Mouse (Mus musculus) liver, embryonic 13.5 days (tissue): ENCODE data around the gene Ptpra. TPM values are rescaled to one million over a fixed set of nuclear protein-coding genes. Genes with fewer than 3 reads are reported as not detected.
A peak's percentile ranks its signal among the peaks of the same experiment; 100 is the strongest.

Experiments used
- ATAC-seq: fragments of 200-750 bp; cut with Nextera tagmentation; 2 replicates; pipeline ENCODE4 v1.8.0; 2017; ENCODE audit warnings: low read depth, mild to moderate bottlenecking, moderate number of reproducible peaks, moderate library complexity
- DNase-seq: peaks from one replicate; pipeline ENCODE4 v3.0.0; 2022
- H3K27ac ChIP-seq: fragments of 300-500 bp; sonication (generic); 2 replicates; pipeline ENCODE4 v1.5.1; 2015; ENCODE audit warnings: moderate library complexity, mild to moderate bottlenecking, inconsistent platforms
- H3K27me3 ChIP-seq: fragments of 300-500 bp; sonication (generic); 2 replicates; pipeline ENCODE4 v1.6.1; 2015; ENCODE audit warnings: mild to moderate bottlenecking, inconsistent platforms
- H3K36me3 ChIP-seq: fragments of 300-500 bp; sonication (generic); 2 replicates; pipeline ENCODE4 v1.6.1; 2015; ENCODE audit warnings: mild to moderate bottlenecking, inconsistent platforms
- H3K4me1 ChIP-seq: fragments of 300-500 bp; sonication (generic); replicated peaks from 2 replicates; pipeline ENCODE4 v1.6.1; 2015; ENCODE audit warnings: inconsistent platforms
- H3K4me2 ChIP-seq: fragments of 300-500 bp; sonication (generic); 2 replicates; pipeline ENCODE4 v1.6.1; 2015; ENCODE audit warnings: inconsistent platforms, mild to moderate bottlenecking, moderate library complexity
- H3K4me3 ChIP-seq: fragments of 300-500 bp; sonication (generic); replicated peaks from 2 replicates; pipeline ENCODE4 v1.5.1; 2015; ENCODE audit warnings: mild to moderate bottlenecking, inconsistent platforms
- H3K9ac ChIP-seq: fragments of 300-500 bp; sonication (generic); 2 replicates; pipeline ENCODE4 v1.6.1; 2015; ENCODE audit warnings: mild to moderate bottlenecking, inconsistent platforms
- H3K9me3 ChIP-seq: fragments of 300-500 bp; sonication (generic); replicated peaks from 2 replicates; pipeline ENCODE4 v1.6.1; 2016; ENCODE audit warnings: inconsistent platforms
- WGBS: fragments of 180-500 bp; shearing (Covaris S2); methylation state at CpG from one replicate; pipeline ENCODE4 v1.1.7; 2015; ENCODE audit not compliant: insufficient replicate concordance; 5-methylcytosine and 5-hydroxymethylcytosine counted together
- polyA plus RNA-seq: library from polyadenylated mRNA; unstranded; fragments of >200 nt; fragmentation: Nextera tagmentation; extraction: Ambion mirVana; gene quantifications from 2 replicates; pipeline ENCODE4 v1.2.1, GENCODE M21; 2015

Gene Ptpra
- polyA plus RNA-seq, 1 experiment from 2014 or later: 29.9 TPM

DNA sequence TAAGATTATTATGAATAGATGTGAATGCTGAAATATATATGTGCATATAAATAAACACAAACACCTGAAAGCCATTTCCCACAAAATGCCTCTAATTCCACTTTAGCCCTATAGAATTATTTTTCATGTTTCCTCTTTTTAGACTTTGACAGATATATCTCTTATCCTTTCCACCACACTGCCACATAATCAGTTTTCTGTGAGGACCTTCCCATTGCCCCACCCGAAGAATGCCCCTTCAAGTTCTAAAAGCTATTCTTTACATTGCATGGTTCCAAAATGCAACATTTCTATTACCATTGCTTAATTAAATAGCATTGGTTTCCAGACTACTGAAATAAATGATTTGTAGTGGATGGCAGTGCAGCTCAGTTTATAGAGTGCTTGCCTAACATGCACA lies 16.4 kb downstream of the Ptpra start:
- no peak for ATAC-seq
- Histone ChIP-seq H3K4me1 (peaks cover 66% of the 10 kb centered on the region), H3K27me3 (no peaks in the 10 kb centered on the region), H3K9me3 (no peaks in the 10 kb centered on the region), H3K4me3 (no peak overlapping the region), H3K27ac (no peak overlapping the region), H3K36me3 (peaks cover 5% of the 10 kb centered on the region), H3K9ac (no peak overlapping the region), H3K4me2 (peak overlapping the region; percentile 25; the same call in 1 of the 2 replicates)
- no peak for DNase-seq
- WGBS: 20% methylated on average over 1 of the region's 1 CpGs

DNA sequence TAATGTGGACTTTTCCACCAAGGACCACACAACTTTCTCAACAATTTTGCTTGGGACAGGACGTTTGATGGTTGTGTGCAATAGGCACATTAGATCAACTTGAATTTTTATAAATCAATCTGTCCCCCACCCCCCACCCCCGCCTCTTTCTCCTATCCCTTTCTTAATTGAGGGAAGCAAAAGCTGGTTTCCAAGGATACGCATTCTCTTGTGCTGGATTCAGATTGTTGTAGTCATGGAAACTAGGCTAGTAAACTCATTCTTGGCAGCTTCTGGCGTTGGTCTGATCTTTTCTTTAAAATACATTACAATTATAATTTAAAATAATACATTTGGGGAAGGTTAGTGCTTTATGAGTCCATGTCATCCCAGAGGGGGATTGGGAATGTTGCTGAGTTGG lies 19.3 kb downstream of the Ptpra start:
- peaks cover 69% of the 10 kb centered on the region for H3K4me1 ChIP-seq
- no peaks in the 10 kb centered on the region for H3K9me3 ChIP-seq
- H3K36me3 ChIP-seq: no peaks in the 10 kb centered on the region
- no peak overlapping the region for H3K4me2 ChIP-seq
- ATAC-seq (no peak), DNase-seq (no peak)
- 74% methylated on average over 4 of the region's 4 CpGs for WGBS
- no peak overlapping the region for H3K27ac ChIP-seq
- H3K4me3 ChIP-seq: no peak overlapping the region
- H3K9ac ChIP-seq: no peak overlapping the region
- H3K27me3 ChIP-seq: no peaks in the 10 kb centered on the region

DNA sequence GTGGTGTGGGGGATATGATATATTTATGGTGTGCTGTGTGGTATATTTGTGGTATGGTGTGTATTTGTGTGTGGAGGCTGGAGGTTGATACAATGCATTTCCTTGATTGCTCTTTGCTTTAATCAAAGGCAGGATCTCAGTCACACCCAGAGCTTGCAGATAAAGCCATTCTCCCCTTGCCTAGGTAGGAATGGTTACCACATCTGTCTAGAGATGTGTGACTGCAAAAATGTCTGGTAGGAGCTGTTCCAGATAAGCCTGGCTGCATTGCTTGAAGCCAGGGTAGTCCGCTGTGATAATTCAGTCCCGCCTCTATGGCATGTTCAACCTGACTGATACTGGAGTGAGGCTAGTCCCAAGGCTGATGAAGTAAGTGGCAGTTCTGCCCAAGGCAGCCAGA lies 19.9 kb downstream of the Ptpra start:
- Histone ChIP-seq H3K4me3 (no peak overlapping the region), H3K4me1 (peaks cover 69% of the 10 kb centered on the region), H3K9me3 (no peaks in the 10 kb centered on the region), H3K9ac (0 out of 2 replicates have a peak overlapping the region, but pooled peaks have one; percentile 2), H3K27ac (peak overlapping the region; percentile 37; the same call in 1 of the 2 replicates), H3K36me3 (no peaks in the 10 kb centered on the region), H3K4me2 (peak overlapping the region; percentile 21; the same call in 1 of the 2 replicates), H3K27me3 (no peaks in the 10 kb centered on the region)
- DNase-seq: peak; percentile 68
- WGBS: 8% methylated on average over 2 of the region's 2 CpGs
- peak; percentile 99 for ATAC-seq

DNA sequence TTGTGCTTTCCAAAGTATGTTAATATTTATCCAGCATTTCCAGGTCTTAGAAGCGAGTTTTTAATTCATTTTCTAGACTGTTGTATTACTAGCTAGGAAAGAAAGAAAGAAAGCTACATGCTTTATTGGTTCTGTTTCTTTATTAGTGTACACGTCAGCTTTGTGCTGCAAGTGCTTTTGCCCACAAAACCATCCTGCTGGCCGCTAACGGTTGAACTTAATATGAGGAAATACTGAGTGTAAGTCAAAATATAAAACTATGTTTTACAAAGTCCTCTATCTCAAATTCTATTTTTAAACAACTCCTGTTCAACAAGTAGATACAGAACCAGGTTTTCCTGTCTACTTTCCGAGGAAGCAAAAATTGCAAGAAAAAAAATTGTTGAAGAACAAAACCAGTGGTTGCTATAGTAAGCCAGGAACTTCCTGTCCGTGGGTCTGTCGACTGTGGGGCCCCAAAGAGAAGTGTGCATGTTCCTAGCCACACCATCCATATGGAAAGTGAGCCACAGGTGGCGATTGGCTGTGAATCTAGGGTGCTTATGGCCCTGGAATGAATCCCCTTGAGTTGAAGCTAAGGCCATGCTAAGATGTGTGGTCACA lies 22.9 kb downstream of the Ptpra start:
- ATAC-seq: no peak
- no peak overlapping the region for H3K4me2 ChIP-seq
- WGBS: 27% methylated on average over 8 of the region's 8 CpGs

DNA sequence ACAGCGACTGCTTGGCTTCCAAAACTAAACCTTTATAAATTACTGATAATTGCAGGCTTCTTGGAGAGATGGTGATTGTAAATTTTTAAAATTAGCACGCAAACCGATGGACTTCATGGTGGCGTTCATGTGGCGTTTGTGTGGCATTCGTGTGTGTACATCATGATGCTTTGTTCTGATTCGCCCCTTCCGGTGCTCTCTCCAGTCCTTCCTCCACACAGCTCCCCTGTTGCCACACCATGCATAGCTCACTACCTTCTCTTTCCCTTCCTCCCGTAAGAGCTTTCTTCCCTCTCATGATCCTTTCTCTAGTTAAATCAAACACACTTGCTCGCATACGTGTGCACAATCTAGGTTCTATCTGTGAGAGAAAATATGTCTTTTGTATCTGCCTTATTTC lies 25.7 kb downstream of the Ptpra start:
- Histone ChIP-seq H3K4me3 (no peak overlapping the region), H3K9me3 (no peaks in the 10 kb centered on the region), H3K36me3 (0 out of 2 replicates have a peak, but pooled peaks cover 7% of the 10 kb centered on the region), H3K27ac (no peak overlapping the region), H3K9ac (no peak overlapping the region), H3K4me1 (peaks cover 31% of the 10 kb centered on the region), H3K4me2 (no peak overlapping the region), H3K27me3 (no peaks in the 10 kb centered on the region)
- ATAC-seq: no peak
- WGBS: 82% methylated on average over 11 of the region's 11 CpGs
- DNase-seq: no peak

More for the DNA sequence above, 22.9 kb downstream of the Ptpra start:
- Histone ChIP-seq H3K9me3 (no peaks in the 10 kb centered on the region), H3K27me3 (no peaks in the 10 kb centered on the region), H3K4me3 (no peak overlapping the region), H3K27ac (no peak overlapping the region), H3K9ac (no peak overlapping the region), H3K36me3 (0 out of 2 replicates have a peak, but pooled peaks cover 5% of the 10 kb centered on the region), H3K4me1 (peaks cover 56% of the 10 kb centered on the region)
- DNase-seq: no peak

DNA sequence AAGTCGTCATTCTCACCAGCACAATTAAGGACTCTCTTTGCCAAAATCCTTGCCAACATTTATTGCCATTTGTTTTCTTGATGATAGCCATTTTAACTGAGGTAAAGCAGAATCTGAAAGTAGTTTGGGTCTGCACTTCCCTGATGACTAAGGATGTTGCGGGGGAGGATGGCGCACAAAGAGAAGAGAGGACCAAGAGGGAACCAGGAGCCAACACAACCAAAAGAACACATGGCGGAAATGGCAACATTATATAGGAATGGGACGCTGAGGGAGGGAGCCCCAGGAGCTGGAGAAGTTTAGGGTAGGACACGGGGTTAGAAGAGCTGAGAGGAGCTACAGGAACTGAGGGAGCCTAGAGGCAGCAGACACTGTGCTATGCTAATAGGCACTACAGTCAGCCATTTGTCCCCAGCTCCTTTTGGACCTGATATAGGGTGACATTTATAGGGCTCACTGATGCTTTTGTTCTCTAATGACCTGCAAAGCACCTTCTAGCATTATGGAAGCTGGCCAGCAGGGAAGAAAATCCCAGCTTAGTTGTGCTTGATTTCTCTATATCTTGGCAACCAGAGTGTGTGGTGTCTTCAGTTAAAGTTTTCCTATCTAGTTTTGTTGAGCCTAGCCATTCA lies 26.7 kb downstream of the Ptpra start:
- Histone ChIP-seq H3K36me3 (0 out of 2 replicates have a peak, but pooled peaks cover 7% of the 10 kb centered on the region), H3K4me2 (no peak overlapping the region), H3K9me3 (no peaks in the 10 kb centered on the region), H3K4me1 (peaks cover 22% of the 10 kb centered on the region), H3K27me3 (no peaks in the 10 kb centered on the region), H3K27ac (no peak overlapping the region), H3K9ac (no peak overlapping the region), H3K4me3 (no peak overlapping the region)
- no peak for ATAC-seq
- DNase-seq: no peak
- WGBS: 81% methylated on average over 6 of the region's 6 CpGs

DNA sequence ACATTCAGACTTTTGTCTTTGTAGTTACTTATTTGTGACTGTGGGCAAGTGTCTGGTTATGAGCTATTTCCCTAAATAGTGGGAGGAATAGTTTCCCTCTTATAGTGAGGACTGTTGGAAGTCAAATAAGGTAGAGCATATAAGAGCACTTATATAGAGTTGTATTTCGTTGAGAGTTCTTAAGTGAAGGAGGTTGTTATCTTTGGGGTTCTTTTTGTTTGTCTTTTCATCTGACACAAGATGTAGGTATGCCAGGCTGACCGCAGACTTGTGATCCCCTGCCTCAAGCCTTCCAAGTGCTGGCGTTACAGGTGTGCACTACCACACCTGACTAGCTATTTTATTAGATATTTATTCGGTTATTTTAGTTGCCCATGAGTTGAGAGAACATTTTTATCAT lies 32.1 kb downstream of the Ptpra start:
- 0 out of 2 replicates have a peak, but pooled peaks cover 7% of the 10 kb centered on the region for H3K36me3 ChIP-seq
- WGBS: 83% methylated on average over 4 of the region's 4 CpGs
- H3K4me3 ChIP-seq: no peak overlapping the region
- H3K27ac ChIP-seq: no peak overlapping the region
- ATAC-seq: no peak
- no peak overlapping the region for H3K4me2 ChIP-seq
- H3K9ac ChIP-seq: no peak overlapping the region
- no peaks in the 10 kb centered on the region for H3K9me3 ChIP-seq
- no peak for DNase-seq
- no peaks in the 10 kb centered on the region for H3K27me3 ChIP-seq
- H3K4me1 ChIP-seq: no peaks in the 10 kb centered on the region

DNA sequence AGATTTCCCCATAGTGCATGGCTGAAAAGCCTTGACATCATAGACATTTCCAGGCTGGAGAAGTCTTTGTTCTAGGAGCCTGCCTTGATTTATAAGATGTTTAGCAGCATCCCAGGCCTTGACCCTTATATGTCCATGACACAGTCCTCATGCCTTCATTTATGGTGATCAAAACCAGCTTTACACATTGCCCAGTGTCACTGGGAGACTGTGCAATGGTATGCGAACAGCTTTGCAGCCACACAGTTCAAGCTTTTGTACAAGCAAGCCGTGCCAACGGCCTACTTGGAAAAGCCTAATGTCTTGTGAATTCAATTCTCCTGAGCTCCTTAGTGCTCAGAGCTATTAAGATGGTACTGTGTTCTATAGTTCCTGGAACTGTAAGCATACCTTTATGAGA lies 32.6 kb downstream of the Ptpra start:
- Histone ChIP-seq H3K9ac (no peak overlapping the region), H3K4me2 (no peak overlapping the region), H3K27me3 (no peaks in the 10 kb centered on the region), H3K36me3 (0 out of 2 replicates have a peak, but pooled peaks cover 5% of the 10 kb centered on the region), H3K4me1 (no peaks in the 10 kb centered on the region), H3K27ac (no peak overlapping the region), H3K9me3 (no peaks in the 10 kb centered on the region), H3K4me3 (no peak overlapping the region)
- DNase-seq (no peak), ATAC-seq (no peak)
- 83% methylated on average over 3 of the region's 3 CpGs for WGBS

DNA sequence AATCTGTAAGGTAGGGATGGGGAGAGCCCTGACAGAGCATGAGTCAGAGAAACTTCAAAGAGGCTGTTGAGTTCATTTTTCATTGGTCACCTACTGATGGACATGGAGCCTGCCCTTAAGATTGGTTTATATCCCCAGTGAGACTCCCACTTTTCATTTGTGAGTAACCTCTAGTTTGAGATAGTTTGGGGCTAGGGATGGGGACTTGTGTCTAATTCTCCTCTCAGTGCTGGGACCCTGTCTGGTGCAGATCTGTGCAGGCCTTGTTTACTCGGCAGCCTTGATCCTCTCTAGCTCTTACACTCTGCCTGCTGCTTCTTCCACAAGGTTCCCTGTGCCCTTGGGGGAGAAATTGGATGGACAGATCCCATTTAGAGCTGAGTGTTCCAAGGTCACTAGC lies 34.1 kb downstream of the Ptpra start:
- Histone ChIP-seq H3K36me3 (no peaks in the 10 kb centered on the region), H3K4me2 (no peak overlapping the region), H3K9ac (no peak overlapping the region), H3K4me3 (no peak overlapping the region), H3K4me1 (no peaks in the 10 kb centered on the region; the same call in 1 of the 2 replicates), H3K9me3 (no peaks in the 10 kb centered on the region), H3K27me3 (no peaks in the 10 kb centered on the region), H3K27ac (no peak overlapping the region)
- WGBS: 79% methylated on average over 1 of the region's 1 CpGs
- ATAC-seq: no peak
- DNase-seq: no peak

DNA sequence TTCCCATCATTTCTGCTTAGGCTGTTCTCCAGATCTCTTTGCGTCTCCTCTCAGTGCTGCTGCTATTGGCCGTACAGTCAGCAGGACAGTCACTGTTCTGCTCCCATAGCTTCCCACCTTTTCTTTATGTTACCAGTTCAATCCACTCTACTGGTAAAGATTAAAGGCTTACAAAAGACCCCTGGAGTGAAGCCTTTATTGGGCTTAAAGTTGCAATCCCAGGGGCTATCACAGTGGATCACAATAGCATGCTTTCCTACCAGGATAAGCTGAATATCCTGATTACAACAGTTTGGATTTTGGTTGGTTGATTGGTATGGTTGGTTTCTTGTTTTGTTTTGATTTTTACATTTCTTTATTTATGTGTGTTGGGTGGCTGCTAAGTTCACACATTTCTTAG lies 37.9 kb downstream of the Ptpra start:
- Histone ChIP-seq H3K9ac (no peak overlapping the region), H3K27me3 (no peaks in the 10 kb centered on the region), H3K27ac (no peak overlapping the region), H3K4me2 (no peak overlapping the region), H3K4me1 (peaks cover 16% of the 10 kb centered on the region), H3K4me3 (no peak overlapping the region), H3K9me3 (peaks cover 3% of the 10 kb centered on the region; the same call in 1 of the 2 replicates), H3K36me3 (no peaks in the 10 kb centered on the region; the same call in 1 of the 2 replicates)
- WGBS: 84% methylated on average over 2 of the region's 2 CpGs
- no peak for DNase-seq
- no peak for ATAC-seq

DNA sequence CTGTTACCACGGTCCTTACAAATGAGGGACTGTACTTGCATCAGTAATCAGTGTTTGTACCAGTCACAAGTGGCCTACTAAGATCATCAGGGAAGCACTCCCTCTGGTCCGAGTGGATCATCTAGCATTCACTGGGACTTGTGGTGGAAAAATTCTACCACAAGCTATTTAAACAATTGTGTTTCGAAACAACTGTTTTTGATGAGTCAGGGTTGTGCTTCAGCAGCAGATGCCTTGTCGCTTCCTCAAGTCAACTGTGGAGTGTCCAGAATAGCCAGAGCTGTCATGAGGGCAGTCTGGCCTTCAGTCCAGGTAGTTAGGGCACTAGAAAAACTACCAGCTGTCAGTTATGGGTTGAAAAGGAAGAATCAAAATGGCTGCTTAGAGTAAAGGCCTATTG lies 38.5 kb downstream of the Ptpra start:
- no peak overlapping the region for H3K4me3 ChIP-seq
- no peak overlapping the region for H3K9ac ChIP-seq
- H3K4me2 ChIP-seq: no peak overlapping the region
- H3K27ac ChIP-seq: no peak overlapping the region
- no peak for ATAC-seq
- 62% methylated on average over 4 of the region's 4 CpGs for WGBS
- H3K27me3 ChIP-seq: no peaks in the 10 kb centered on the region
- H3K36me3 ChIP-seq: no peaks in the 10 kb centered on the region; the same call in 1 of the 2 replicates
- peaks cover 16% of the 10 kb centered on the region for H3K4me1 ChIP-seq
- DNase-seq: no peak
- H3K9me3 ChIP-seq: peaks cover 3% of the 10 kb centered on the region; the same call in 1 of the 2 replicates
